Mouse (Mus musculus) left cerebral cortex, adult 8-10 months (tissue): ENCODE data around the gene Gpatch11. TPM values are rescaled to one million over a fixed set of nuclear protein-coding genes. Genes with fewer than 3 reads are reported as not detected.

Experiments
- DNase-seq, 2 experiments: peaks; one replicate each; pipeline ENCODE4 v3.0.0; 2022; ENCODE audit warnings: low spot score in 2 of 2
- total RNA-seq, 4 experiments: library from RNA; stranded (reverse); gene quantifications; 2 replicates each; pipeline ENCODE4 v1.2.4; 2022

Gene Gpatch11
- total RNA-seq, 4 experiments from 2014 or later = 30.0 to 41.6 (median 38.7) TPM

GRCm38 (mm10) chr17:78894991-78895390, 59.6 kb downstream of the Gpatch11 start:
- no peak for DNase-seq

- no peak for DNase-seq
Observed at GRCm38 (mm10) chr17:78895394-78895793, 60.0 kb downstream of the Gpatch11 start.

Other genes with a start within 250 kb of the Gpatch11 start
- gene Strn, start 98.4 kb upstream of the Gpatch11 start, total RNA-seq = 10 to 100 TPM; 77.5 to 87.3 (median 83.9) TPM
- gene Heatr5b, start 203 bp upstream of the Gpatch11 start, total RNA-seq = 10 to 100 TPM; 47.8 to 56.1 (median 53.1) TPM
- 10 to 100 TPM in 1 of 4 experiments, 1 to 10 TPM in 3; 5.8 to 13.6 (median 8.0) TPM for gene Eif2ak2, start 47.0 kb downstream of the Gpatch11 start, total RNA-seq
- gene Sult6b1, start 71.4 kb downstream of the Gpatch11 start, total RNA-seq = under 1 TPM in 2 of 4 experiments, not detected in 2; 0.46 to 0.68 TPM
- 10 to 100 TPM; 24.4 to 31.5 (median 28.3) TPM for gene Cebpzos, start 80.9 kb downstream of the Gpatch11 start, total RNA-seq
- 10 to 100 TPM; 30.0 to 33.4 (median 31.0) TPM for gene Cebpz, start 101.5 kb downstream of the Gpatch11 start, total RNA-seq
- gene Ndufaf7, start 101.6 kb downstream of the Gpatch11 start, total RNA-seq = 10 to 100 TPM; 47.1 to 57.8 (median 51.7) TPM
- gene Prkd3, start 185.2 kb downstream of the Gpatch11 start, total RNA-seq = 10 to 100 TPM; 13.2 to 14.5 (median 13.8) TPM
- gene Qpct, start 216.3 kb downstream of the Gpatch11 start, total RNA-seq = 10 to 100 TPM; 10.6 to 16.3 (median 13.5) TPM